ENCODE assay signal across 14 mouse cellular contexts in genomic region chr4:147340236-147340635, GRCm38 (mm10). TPM values are rescaled to one million over a fixed set of nuclear protein-coding genes. Genes with fewer than 3 reads are reported as not detected.
DNase-seq lines count a peak whose midpoint lies in the region; ATAC-seq and TF ChIP-seq lines count a peak whose summit lies in the region.
"Not testable (repeated sequence)": the region's sequence is repeated elsewhere in the genome, so short reads cannot be mapped to it uniquely, and the experiment has no call there.
"Had no signal": no experiment of that assay in that cellular context is flagged by ENCODE, and none has a peak within 500 bp of the region (broad histone marks: within the 10 kb centered on the region; RNA-seq: fewer than 3 reads in every experiment).

No protein-coding gene starts in this region.

- ATAC-seq in kidney, postnatal 0 days (replicated peaks; ENCODE audit: low FRiP score, low read depth): not testable (repeated sequence)

- H3K4me2 ChIP-seq in kidney, postnatal 0 days (ENCODE audit: low read length): not testable (repeated sequence)

- H3K4me1 ChIP-seq in forebrain, embryonic 10.5 days; kidney, postnatal 0 days (replicated peaks; ENCODE audit: insufficient read depth, low read length); testis, adult 2 months (ENCODE audit: control insufficient read depth, insufficient read depth, low read length): not testable (repeated sequence)

- H3K27ac ChIP-seq in forebrain, embryonic 10.5 days; kidney, postnatal 0 days; testis, adult 2 months (ENCODE audit: control insufficient read depth, insufficient read depth, low read depth, low read length): not testable (repeated sequence)

- H3K36me3 ChIP-seq in forebrain, embryonic 10.5 days (replicated peaks); kidney, postnatal 0 days (ENCODE audit: insufficient read depth, low read length); testis, adult 2 months (ENCODE audit: control insufficient read depth, insufficient read depth, low read length): not testable (repeated sequence)

- H3K27me3 ChIP-seq in forebrain, embryonic 10.5 days (ENCODE audit: poor library complexity, severe bottlenecking); kidney, postnatal 0 days (ENCODE audit: insufficient read depth, low read length); testis, adult 2 months (ENCODE audit: control insufficient read depth, insufficient read depth, low read length): not testable (repeated sequence)

- 71% methylated on average over 3 of the region's 3 CpGs for WGBS in forebrain, embryonic 10.5 days
- WGBS in kidney, postnatal 0 days: 63% methylated on average over 3 of the region's 3 CpGs

- not testable (repeated sequence) for H3K4me3 ChIP-seq in forebrain, embryonic 10.5 days; kidney, postnatal 0 days (replicated peaks; ENCODE audit: low read depth, low read length); testis, adult 2 months (ENCODE audit: control insufficient read depth, low read depth, low read length)

- TF ChIP-seq POLR2A in testis, adult 2 months (IDR thresholded peaks at IDR 0.05; ENCODE audit: control insufficient read depth, low read depth, low read length): not testable (repeated sequence)

- not testable (repeated sequence) for H3K9ac ChIP-seq in kidney, postnatal 0 days (ENCODE audit: low read depth, low read length)

- peaks cover 81% of the 10 kb centered on the region for H3K9me3 ChIP-seq in forebrain, embryonic 10.5 days
- H3K9me3 ChIP-seq in kidney, postnatal 0 days (replicated peaks; ENCODE audit: low read length): peaks cover 53% of the 10 kb centered on the region

- DNase-seq in ES-CJ7 (ENCODE audit: low read depth, low spot score): peak; percentile 65
- DNase-seq in forebrain, embryonic 10.5 days (ENCODE audit: extremely low spot score, low spot score): peak; percentile 12
- peak; percentile 92 for DNase-seq in heart, adult 11 months
- DNase-seq in kidney, postnatal 0 days (ENCODE audit: low spot score): not testable (repeated sequence)
- peak; percentile 11 for DNase-seq in lung, postnatal 10 days
- DNase-seq in yolk sac, embryonic 10.5 days (ENCODE audit: low spot score): peak; percentile 1

- peak; percentile 15; the same call in 1 of the 2 replicates for TF ChIP-seq CTCF in kidney, postnatal 0 days (IDR thresholded peaks at IDR 0.05; ENCODE audit: low read depth)
- TF ChIP-seq CTCF in testis, adult 2 months (IDR thresholded peaks at IDR 0.05; ENCODE audit: control insufficient read depth, insufficient read depth, insufficient replicate concordance, low read depth, low read length): peak; percentile 33; the same call in 1 of the 2 replicates

RNA-seq across cellular contexts. Expression of gene Zfp978, which starts 20.9 kb away (rescaled TPM):
- polyA plus RNA-seq in forebrain, embryonic 10.5 days (2016; fragmentation: Nextera tagmentation; extraction: Ambion mirVana): 0.30 TPM in 1 of 2 replicates, not detected in the other
- polyA plus RNA-seq in kidney, postnatal 0 days (2015; fragmentation: Nextera tagmentation; extraction: Ambion mirVana): 0.14 and 0.17 TPM in 2 replicates
- polyA plus RNA-seq in testis, adult 2 months (2012; rRNA removed): 0.57 TPM in 1 of 2 replicates, not detected in the other
- polyA plus RNA-seq: cerebellum, adult 2 months; embryonic facial prominence, embryonic 14.5 days; forebrain, embryonic 15.5 days; gonadal fat pad, adult 2 months had no signal

RNA-seq across cellular contexts. Expression of gene Zfp988, which starts 34.8 kb away (rescaled TPM):
- 0.16 TPM in 1 of 2 replicates, not detected in the other for polyA plus RNA-seq in forebrain, embryonic 10.5 days (2016; fragmentation: Nextera tagmentation; extraction: Ambion mirVana)
- 0.24 and 0.25 TPM in 2 replicates for polyA plus RNA-seq in kidney, postnatal 0 days (2015; fragmentation: Nextera tagmentation; extraction: Ambion mirVana)
- 0.05 and 0.07 TPM in 2 replicates for polyA plus RNA-seq in testis, adult 2 months (2012; rRNA removed)
- polyA plus RNA-seq: embryonic facial prominence, embryonic 14.5 days; forebrain, embryonic 15.5 days; gonadal fat pad, adult 2 months; heart, embryonic 13.5 days; heart, postnatal 0 days; hindbrain, embryonic 11.5 days had no signal
